Mouse (Mus musculus) CD4-positive helper T cell, adult 2 months (primary cell): ENCODE measurements around the gene Smarca2.

Experiments
- DNase-seq: peaks from one replicate; pipeline ENCODE4 v3.0.0-alpha.2; 2012; ENCODE audit warnings: low read depth, missing footprints, low spot score

Gene Smarca2

DNA sequence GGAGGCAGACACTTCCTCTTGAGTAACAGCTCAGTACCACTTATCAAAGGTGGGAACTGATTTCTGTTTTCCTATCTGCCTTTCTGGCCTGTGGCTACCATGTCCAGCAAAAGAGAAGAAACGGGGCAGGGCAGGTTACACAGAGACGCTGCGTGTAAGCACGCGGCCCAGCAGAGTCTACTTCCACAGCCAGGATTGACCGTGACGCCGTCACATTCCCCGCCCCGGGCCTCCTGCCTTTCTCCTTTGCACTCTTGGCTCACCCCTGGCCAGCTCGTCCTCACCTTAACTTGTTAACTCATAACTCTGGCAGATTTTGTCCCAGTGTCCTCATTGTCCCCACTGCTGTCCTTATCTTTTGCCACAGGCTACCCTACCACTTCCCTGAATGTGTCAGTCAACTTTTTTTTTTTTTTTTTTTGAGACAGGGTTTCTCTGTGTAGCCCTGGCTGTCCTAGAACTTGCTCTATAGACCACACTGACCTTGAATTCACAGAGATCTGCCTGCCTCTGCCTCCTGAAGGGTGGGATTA, 167.3 kb downstream of the Smarca2 start:
- DNase-seq: no peak

DNA sequence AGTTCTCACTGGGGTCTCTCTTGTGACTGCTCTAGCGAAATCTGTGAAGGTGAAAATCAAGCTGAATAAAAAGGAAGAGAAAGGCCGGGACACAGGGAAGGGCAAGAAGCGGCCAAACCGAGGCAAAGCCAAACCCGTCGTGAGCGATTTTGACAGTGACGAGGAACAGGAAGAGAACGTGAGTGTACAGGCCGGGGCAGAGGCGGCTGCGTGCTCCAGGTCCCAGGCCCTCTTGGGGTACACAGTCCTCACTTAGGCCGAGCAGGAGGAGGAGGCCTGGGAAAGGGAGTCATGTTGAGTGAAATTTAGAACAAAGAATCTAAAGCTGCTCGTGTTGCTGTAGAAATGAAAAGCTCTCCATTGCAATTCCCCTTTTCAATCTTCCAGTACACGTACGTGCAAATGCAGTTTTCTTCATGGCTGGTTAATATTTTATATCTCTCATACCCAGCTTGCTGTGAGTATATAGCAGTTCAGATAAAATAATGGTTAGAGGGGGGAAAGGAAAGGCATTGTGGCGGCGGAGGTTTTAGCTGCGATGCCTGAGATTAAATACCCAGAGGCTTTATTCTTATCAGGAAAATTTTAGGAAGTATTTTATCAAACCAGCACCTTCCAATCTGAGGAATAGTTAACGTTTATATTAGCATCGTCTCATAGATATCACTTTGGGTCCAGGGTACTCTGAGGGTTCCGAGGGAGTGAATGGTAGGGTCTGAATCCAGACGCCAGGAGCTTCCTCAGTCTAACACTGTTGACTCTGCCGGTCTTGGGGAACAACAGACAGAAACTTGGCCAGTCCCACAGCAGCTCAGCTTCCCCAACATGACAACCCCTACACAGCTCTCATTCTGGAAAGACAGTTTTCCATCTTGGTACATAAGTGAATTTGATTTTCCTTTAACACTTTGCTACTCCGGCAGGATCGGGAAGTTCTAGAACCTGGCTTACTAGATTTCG, 171.5 kb downstream of the Smarca2 start:
- no peak for DNase-seq

DNA sequence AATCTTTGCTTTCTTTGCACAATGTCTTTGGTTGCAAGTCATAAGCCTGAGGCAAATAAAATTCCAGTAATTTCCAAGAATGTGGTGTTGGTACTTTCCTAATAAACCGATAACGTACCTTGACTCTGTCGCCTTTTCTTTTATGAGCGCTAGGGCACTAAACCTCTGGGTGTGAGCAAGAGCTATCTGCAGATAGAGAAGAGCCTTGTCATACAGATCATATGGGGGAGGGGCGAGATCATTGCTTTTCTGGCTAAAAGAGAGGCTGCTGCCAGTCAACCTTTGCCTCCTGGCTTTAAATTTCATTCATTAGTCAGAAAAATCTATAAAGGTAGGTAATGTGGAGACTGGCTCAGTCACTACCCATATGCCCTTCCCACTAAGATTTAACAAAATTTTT, 173.3 kb downstream of the Smarca2 start:
- DNase-seq: no peak

DNA sequence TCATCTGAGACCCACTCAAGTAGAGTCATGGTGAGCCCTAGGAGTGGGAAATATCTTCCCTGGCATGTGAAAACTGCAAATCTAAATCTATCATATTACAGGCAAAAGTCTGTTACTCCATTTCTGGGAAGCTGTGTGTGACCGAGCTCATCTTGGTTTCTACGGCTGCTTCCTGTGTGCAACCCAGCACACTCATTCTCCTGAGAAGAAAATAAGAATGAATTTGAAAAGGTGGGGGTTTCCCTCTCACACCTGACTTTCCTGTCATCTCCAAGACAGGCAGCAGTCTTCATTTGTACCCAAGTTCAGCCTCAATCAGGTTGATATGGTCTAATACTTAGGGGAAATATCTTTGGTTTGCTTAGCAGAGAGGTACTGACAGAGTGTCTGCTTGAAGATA, 176.4 kb downstream of the Smarca2 start:
- DNase-seq: peak; percentile 13

DNA sequence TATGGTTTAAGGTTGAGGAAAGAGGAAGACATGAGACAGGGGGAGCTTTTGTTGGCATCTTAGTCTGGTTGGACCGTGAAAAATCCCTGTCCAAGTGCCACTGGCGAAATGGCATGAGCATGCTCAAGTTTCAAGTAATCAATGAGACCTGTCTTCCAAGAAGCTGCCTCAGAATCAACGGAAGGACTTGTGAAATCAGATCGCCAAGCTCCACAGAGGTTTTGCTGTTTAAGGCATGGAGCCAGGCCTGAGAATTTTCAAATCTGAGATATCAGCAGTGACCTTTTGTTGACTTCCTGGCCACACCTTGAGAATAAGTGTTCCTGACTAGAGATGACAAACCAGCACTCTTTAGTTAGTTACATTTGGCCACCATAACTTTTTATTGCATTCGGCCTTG, 183.6 kb downstream of the Smarca2 start:
- no peak for DNase-seq

DNA sequence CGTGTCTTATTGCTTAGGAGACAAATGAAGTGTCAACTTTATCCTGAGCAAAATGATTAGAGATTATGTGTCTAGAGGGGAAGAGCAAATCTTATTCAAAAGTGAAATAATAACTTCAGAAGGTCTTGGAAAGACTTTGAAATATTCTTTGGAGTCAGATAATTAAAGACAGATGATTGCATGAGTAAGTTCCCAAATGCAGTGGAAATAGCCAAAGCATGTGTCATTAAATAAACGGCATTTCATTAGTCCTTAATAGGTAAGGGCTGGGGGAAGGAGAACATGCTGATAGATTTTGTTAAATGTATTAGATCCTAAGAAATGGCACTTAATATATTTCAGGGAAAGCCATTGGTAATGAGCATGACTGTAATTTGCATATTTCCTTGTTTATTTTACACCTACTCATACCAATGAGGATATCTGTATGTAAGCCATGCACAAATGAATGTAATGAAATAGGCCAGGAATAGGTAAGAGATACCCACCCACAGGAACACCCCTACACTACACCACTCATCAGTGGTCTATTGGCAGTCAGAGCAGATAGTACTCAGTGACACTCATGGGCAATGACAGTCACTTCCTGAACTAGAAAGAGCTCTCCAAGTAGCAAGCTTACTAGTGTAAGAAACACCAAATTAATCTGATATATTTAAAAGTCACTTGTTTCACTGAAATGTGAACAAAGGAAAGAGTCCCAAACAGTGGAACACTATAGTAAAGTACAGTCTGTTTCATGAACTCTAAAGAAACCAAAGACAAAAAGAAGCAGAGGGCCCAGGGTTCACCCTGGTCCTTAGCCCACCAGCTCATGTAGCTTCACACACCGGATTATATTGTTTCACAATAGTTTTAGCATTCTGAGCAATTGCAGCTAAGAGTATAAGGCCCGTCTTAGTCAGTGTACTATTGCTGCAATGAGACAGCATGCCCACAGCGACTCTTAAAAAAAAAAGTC, 185.8 kb downstream of the Smarca2 start:
- no peak for DNase-seq

DNA sequence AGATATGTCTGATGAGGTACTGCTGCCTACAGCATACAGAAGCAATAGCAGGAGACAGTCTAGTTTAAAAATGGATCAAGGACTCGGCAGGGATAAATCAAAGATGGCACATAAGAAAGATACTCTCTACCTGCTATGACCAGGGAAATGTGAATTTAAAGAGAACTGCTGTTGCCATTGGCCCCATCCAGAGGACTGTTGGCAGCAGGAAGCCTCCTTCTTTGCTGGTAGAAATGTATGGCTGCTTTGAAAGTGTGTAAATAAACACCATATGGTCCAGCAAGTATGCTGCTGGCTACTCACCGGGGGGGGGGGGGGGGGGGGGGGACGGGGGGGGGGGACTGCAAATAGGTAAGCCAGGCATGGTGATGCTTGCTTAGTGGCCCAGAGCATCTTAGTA, 189.5 kb downstream of the Smarca2 start:
- no peak for DNase-seq

DNA sequence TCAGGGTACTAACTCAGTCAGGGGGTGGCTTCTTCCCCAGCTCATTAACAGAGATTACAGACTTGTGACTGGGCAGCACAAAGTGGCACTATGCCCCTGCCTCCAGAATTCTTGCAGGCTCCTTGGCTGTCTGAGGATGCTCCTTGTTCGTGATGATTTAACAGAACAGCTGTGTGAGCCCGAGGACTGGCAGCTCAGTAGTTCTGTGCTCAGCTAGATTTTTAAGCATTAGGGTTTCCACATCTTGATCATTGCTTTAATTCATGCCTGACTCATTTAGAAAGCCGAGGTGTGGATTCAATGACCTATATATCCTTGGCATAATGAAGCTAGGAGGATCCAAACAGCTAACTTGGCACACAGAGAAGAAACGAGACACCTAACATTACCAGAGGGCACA, 191.2 kb downstream of the Smarca2 start:
- DNase-seq: no peak

DNA sequence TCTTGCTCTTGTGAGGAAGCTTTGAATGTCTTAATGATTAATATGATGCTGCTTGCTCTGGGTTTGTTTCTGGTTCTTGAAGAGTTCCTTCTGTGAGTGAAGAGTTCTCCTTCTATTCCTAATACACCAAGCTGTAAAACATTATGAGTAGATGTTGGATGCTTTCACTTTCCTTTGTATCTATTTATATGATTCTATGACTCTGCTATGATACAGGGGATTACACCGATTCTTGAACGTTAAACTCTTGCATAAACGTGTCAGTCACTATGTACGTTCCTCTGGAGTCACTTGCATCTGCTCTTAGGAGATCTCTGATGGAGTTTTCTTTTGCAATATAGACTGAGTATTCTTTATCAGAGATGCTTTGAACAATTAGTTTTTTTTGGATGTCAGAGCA, 199.6 kb downstream of the Smarca2 start:
- DNase-seq: peak; percentile 11

DNA sequence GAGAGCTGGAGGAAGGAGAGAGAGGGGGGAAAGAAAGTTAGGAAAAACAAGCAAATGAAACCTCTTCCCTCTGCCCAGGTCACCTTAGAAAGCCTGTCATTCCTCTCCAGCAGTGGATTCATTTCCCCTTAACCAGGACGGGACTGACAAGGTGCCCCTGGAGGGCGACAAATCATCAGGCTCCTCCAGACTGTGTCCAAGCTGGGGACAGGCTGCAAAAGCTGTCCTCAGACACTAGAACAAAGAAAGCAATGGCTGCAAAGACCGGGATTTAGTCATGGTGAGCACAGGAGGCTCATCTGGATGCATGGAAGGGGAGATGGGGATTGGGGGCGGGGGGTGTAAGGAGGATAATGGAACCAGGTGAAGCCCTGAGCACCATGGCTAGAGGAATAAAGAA, 209.8 kb downstream of the Smarca2 start:
- no peak for DNase-seq

DNA sequence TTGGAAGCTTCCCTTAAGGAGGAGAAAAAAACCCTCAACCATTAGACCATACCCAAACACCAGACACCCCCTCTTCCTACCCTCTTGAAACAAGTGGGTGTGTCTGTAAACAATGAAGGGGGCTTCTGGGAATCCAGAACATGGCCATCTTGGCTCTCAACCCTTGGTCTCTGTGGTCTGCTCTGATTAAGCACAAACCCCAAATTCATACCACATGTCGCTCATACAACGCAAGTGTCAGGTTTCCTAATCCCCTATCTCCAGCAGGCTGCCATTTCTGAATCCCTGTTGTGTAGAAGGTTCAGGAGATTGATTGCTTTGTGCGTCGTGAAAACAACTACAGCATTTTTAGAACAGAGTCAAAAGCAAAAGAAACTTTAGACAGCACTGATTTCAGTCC, 213.1 kb downstream of the Smarca2 start:
- no peak for DNase-seq
